Mouse (Mus musculus): ENCODE data around the gene Adcy4. TPM values are rescaled to one million over a fixed set of nuclear protein-coding genes. Genes with fewer than 3 reads are reported as not detected.

The Adcy4 gene
- polyA plus RNA-seq, 1 experiment from 2014 or later: 10.0 TPM

GRCm38 (mm10) chr14:55822435-55822990 lies 38.6 kb upstream of the Adcy4 start:
- H3K36me3 ChIP-seq (ENCODE audit: insufficient read depth, low read length): no peaks in the 10 kb centered on the region
- no peaks in the 10 kb centered on the region for H3K27me3 ChIP-seq (ENCODE audit: insufficient read depth, low read length)
- H3K4me3 ChIP-seq (replicated peaks; ENCODE audit: low read depth, low read length): peak overlapping the region; percentile 73
- WGBS: 2% methylated on average over 13 of the region's 13 CpGs
- peak; percentile 100 for TF ChIP-seq CTCF (IDR thresholded peaks at IDR 0.05; ENCODE audit: low read depth)
- peak overlapping the region; percentile 95 for H3K4me2 ChIP-seq (ENCODE audit: low read length)
- ATAC-seq (replicated peaks; ENCODE audit: low FRiP score, low read depth) (peak; percentile 42; the same call in 1 of the 2 replicates), DNase-seq (ENCODE audit: low spot score) (peak; percentile 97)
- H3K9me3 ChIP-seq (replicated peaks; ENCODE audit: low read length): no peaks in the 10 kb centered on the region
- H3K27ac ChIP-seq: peak overlapping the region; percentile 94
- H3K4me1 ChIP-seq (replicated peaks; ENCODE audit: insufficient read depth, low read length): peaks cover 11% of the 10 kb centered on the region
- peak overlapping the region; percentile 84 for H3K9ac ChIP-seq (ENCODE audit: low read depth, low read length)

- no peak for TF ChIP-seq CTCF (IDR thresholded peaks at IDR 0.05; ENCODE audit: low read depth)
- Histone ChIP-seq H3K27ac (no peak overlapping the region), H3K9me3 (replicated peaks; ENCODE audit: low read length) (no peaks in the 10 kb centered on the region), H3K36me3 (ENCODE audit: insufficient read depth, low read length) (no peaks in the 10 kb centered on the region), H3K4me3 (replicated peaks; ENCODE audit: low read depth, low read length) (no peak overlapping the region), H3K27me3 (ENCODE audit: insufficient read depth, low read length) (no peaks in the 10 kb centered on the region), H3K9ac (ENCODE audit: low read depth, low read length) (no peak overlapping the region), H3K4me2 (ENCODE audit: low read length) (no peak overlapping the region), H3K4me1 (replicated peaks; ENCODE audit: insufficient read depth, low read length) (peaks cover 6% of the 10 kb centered on the region; the same call in 1 of the 2 replicates)
- WGBS: 84% methylated on average over 9 of the region's 9 CpGs
- DNase-seq (ENCODE audit: low spot score): no peak
- no peak for ATAC-seq (replicated peaks; ENCODE audit: low FRiP score, low read depth)
Observed at GRCm38 (mm10) chr14:55820576-55820975, 36.7 kb upstream of the Adcy4 start.

- Histone ChIP-seq H3K36me3 (ENCODE audit: insufficient read depth, low read length) (no peaks in the 10 kb centered on the region), H3K4me2 (ENCODE audit: low read length) (no peak overlapping the region), H3K9ac (ENCODE audit: low read depth, low read length) (no peak overlapping the region), H3K27ac (no peak overlapping the region), H3K27me3 (ENCODE audit: insufficient read depth, low read length) (no peaks in the 10 kb centered on the region), H3K9me3 (replicated peaks; ENCODE audit: low read length) (no peaks in the 10 kb centered on the region), H3K4me1 (replicated peaks; ENCODE audit: insufficient read depth, low read length) (peaks cover 6% of the 10 kb centered on the region; the same call in 1 of the 2 replicates), H3K4me3 (replicated peaks; ENCODE audit: low read depth, low read length) (no peak overlapping the region)
- DNase-seq (ENCODE audit: low spot score) (no peak), ATAC-seq (replicated peaks; ENCODE audit: low FRiP score, low read depth) (no peak)
- no peak for TF ChIP-seq CTCF (IDR thresholded peaks at IDR 0.05; ENCODE audit: low read depth)
- 84% methylated on average over 7 of the region's 7 CpGs for WGBS
Observed at GRCm38 (mm10) chr14:55819845-55820405, 36.0 kb upstream of the Adcy4 start.

DNA sequence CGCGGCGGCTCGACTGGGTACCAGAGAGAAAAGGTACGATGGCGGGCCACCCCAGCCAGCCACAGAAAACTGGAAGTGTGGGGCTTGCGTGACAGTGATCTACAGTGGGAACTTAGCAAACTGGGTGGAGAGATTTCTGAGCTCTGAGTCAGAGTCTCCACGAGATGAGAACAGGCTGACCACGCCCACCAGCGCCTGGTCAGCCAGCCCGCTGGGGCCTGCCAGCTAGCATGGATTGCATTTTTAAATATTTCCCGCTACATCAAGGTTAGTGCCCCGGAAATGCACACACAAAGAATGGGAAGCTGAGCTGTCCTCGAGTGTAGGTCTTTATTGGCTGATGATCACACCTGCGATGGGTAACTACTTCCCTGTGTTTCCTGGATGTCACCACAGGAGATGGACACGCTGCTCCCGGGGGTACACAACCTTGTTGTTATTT lies 31.4 kb upstream of the Adcy4 start:
- Histone ChIP-seq H3K9me3 (replicated peaks; ENCODE audit: low read length) (no peaks in the 10 kb centered on the region), H3K4me3 (replicated peaks; ENCODE audit: low read depth, low read length) (peak overlapping the region; percentile 40), H3K4me1 (replicated peaks; ENCODE audit: insufficient read depth, low read length) (no peaks in the 10 kb centered on the region), H3K27ac (no peak overlapping the region), H3K9ac (ENCODE audit: low read depth, low read length) (no peak overlapping the region), H3K4me2 (ENCODE audit: low read length) (peak overlapping the region; percentile 71), H3K27me3 (ENCODE audit: insufficient read depth, low read length) (no peaks in the 10 kb centered on the region), H3K36me3 (ENCODE audit: insufficient read depth, low read length) (no peaks in the 10 kb centered on the region)
- no peak for TF ChIP-seq CTCF (IDR thresholded peaks at IDR 0.05; ENCODE audit: low read depth)
- ATAC-seq (replicated peaks; ENCODE audit: low FRiP score, low read depth) (peak; percentile 69), DNase-seq (ENCODE audit: low spot score) (peak; percentile 77)
- WGBS: 25% methylated on average over 17 of the region's 17 CpGs

GRCm38 (mm10) chr14:55814885-55815284 lies 31.0 kb upstream of the Adcy4 start:
- 20% methylated on average over 16 of the region's 16 CpGs for WGBS
- peak; percentile 76 for DNase-seq (ENCODE audit: low spot score)

DNA sequence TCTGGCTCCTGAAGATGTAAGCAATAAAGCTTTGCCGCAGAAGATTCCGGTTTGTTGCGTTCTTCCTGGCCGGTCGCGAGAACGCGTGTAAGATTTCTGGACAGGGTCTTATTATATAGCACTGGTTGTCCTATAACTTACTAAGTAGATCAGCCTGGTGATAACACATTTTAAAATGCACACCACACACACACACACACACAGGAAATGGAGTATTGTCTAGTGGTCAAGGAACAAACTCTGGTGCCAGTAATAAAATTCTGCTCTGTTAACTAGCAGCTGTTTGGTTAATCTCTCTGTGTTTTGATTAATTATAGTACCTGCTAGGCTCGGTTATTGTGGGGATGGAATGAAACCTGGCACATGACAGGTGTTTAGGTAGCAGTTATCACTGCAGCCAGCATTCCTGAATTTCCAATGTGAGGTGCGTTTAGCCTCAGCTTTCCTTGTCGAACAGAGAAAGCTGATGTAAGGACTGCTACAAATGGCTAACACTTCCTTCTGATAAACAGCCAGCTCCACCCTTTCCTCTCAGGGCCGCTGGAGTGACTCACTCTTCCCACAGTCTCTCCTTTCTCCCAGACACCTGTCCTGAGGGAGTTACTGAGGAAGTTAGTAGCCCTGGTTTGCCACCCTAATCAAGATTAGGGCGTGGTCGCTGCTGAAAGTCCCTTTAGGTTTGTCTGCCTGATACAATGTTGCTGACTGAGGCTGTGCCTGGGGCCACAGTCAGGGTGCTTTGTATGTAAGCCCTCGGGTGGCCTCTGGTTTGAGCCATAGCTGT lies 11.7 kb upstream of the Adcy4 start:
- DNase-seq (ENCODE audit: low spot score) (no peak), ATAC-seq (replicated peaks; ENCODE audit: low FRiP score, low read depth) (no peak)
- H3K27me3 ChIP-seq (ENCODE audit: insufficient read depth, low read length): no peaks in the 10 kb centered on the region
- H3K27ac ChIP-seq: peak overlapping the region; percentile 60
- no peak overlapping the region for H3K9ac ChIP-seq (ENCODE audit: low read depth, low read length)
- H3K36me3 ChIP-seq (ENCODE audit: insufficient read depth, low read length): no peaks in the 10 kb centered on the region
- no peaks in the 10 kb centered on the region for H3K9me3 ChIP-seq (replicated peaks; ENCODE audit: low read length)
- H3K4me3 ChIP-seq (replicated peaks; ENCODE audit: low read depth, low read length): no peak overlapping the region
- WGBS: 68% methylated on average over 15 of the region's 15 CpGs
- no peaks in the 10 kb centered on the region for H3K4me1 ChIP-seq (replicated peaks; ENCODE audit: insufficient read depth, low read length)
- H3K4me2 ChIP-seq (ENCODE audit: low read length): no peak overlapping the region
- TF ChIP-seq CTCF (IDR thresholded peaks at IDR 0.05; ENCODE audit: low read depth): no peak

More at GRCm38 (mm10) chr14:55814885-55815284, 31.0 kb upstream of the Adcy4 start:
- no peak for TF ChIP-seq CTCF (IDR thresholded peaks at IDR 0.05; ENCODE audit: low read depth)
- ATAC-seq (replicated peaks; ENCODE audit: low FRiP score, low read depth): peak; percentile 71
- no peak overlapping the region for H3K27ac ChIP-seq
- peak overlapping the region; percentile 40 for H3K4me3 ChIP-seq (replicated peaks; ENCODE audit: low read depth, low read length)
- H3K27me3 ChIP-seq (ENCODE audit: insufficient read depth, low read length): no peaks in the 10 kb centered on the region
- peak overlapping the region; percentile 71 for H3K4me2 ChIP-seq (ENCODE audit: low read length)
- H3K4me1 ChIP-seq (replicated peaks; ENCODE audit: insufficient read depth, low read length): no peaks in the 10 kb centered on the region
- no peaks in the 10 kb centered on the region for H3K9me3 ChIP-seq (replicated peaks; ENCODE audit: low read length)
- no peaks in the 10 kb centered on the region for H3K36me3 ChIP-seq (ENCODE audit: insufficient read depth, low read length)
- H3K9ac ChIP-seq (ENCODE audit: low read depth, low read length): no peak overlapping the region

All from kidney, postnatal 0 days (tissue).